Mouse (Mus musculus) lung, postnatal 0 days (tissue): ENCODE measurements around the gene Rps6kb2. TPM values are rescaled to one million over a fixed set of nuclear protein-coding genes. Genes with fewer than 3 reads are reported as not detected.

Source experiments
- ATAC-seq: fragments of 200-750 bp; cut with Nextera tagmentation; 2 replicates; pipeline ENCODE4 v1.8.0; 2017; ENCODE audit warnings: moderate library complexity
- DNase-seq: peaks from one replicate; pipeline ENCODE4 v3.0.0-alpha.2; 2016; ENCODE audit warnings: low spot score
- H3K27ac ChIP-seq: fragments of 300-500 bp; sonication (generic); 2 replicates; pipeline ENCODE4 v1.5.1; 2014; ENCODE audit warnings: antibody characterized with exemption, mild to moderate bottlenecking, low read length, mixed read lengths
- H3K27me3 ChIP-seq: fragments of 300-500 bp; sonication (generic); replicated peaks from 2 replicates; pipeline ENCODE4 v1.6.1; 2014; ENCODE audit warnings: low read length, mixed read lengths; ENCODE audit not compliant: insufficient read depth
- H3K36me3 ChIP-seq: fragments of 300-500 bp; sonication (generic); 2 replicates; pipeline ENCODE4 v1.6.1; 2014; ENCODE audit warnings: low read length, mixed read lengths; ENCODE audit not compliant: insufficient read depth
- H3K4me1 ChIP-seq: fragments of 300-500 bp; sonication (generic); 2 replicates; pipeline ENCODE4 v1.6.1; 2014; ENCODE audit warnings: antibody characterized with exemption, low read depth, low read length, mixed read lengths; ENCODE audit not compliant: insufficient read depth
- H3K4me2 ChIP-seq: fragments of 300-500 bp; sonication (generic); replicated peaks from 2 replicates; pipeline ENCODE4 v1.6.1; 2014; ENCODE audit warnings: low read depth, mild to moderate bottlenecking, low read length, moderate library complexity, mixed read lengths
- H3K4me3 ChIP-seq: fragments of 300-500 bp; sonication (generic); 2 replicates; pipeline ENCODE4 v1.5.1; 2014; ENCODE audit warnings: low read depth, low read length
- H3K9ac ChIP-seq: fragments of 300-500 bp; sonication (generic); replicated peaks from 2 replicates; pipeline ENCODE4 v1.6.1; 2014; ENCODE audit warnings: low read depth, mild to moderate bottlenecking
- H3K9me3 ChIP-seq: fragments of 300-500 bp; sonication (generic); 2 replicates; pipeline ENCODE4 v1.6.1; 2016; ENCODE audit warnings: low read length, mixed read lengths
- CTCF ChIP-seq: IDR thresholded peaks from 2 replicates; pipeline ENCODE4 v1.5.1; 2016; ENCODE audit warnings: antibody characterized with exemption, mild to moderate bottlenecking
- EP300 ChIP-seq: IDR thresholded peaks from 2 replicates; pipeline ENCODE4 v1.6.1; 2016; ENCODE audit warnings: antibody characterized with exemption, mild to moderate bottlenecking, control low read depth
- WGBS: fragments of 180-500 bp; shearing (Covaris S2); extraction: QIAGEN DNeasy Blood & Tissue Kit; methylation state at CpG from one replicate; pipeline ENCODE4 v1.1.7; 2014; 5-methylcytosine and 5-hydroxymethylcytosine counted together
- polyA plus RNA-seq: library from polyadenylated mRNA; unstranded; fragments of >200 nt; fragmentation: Nextera tagmentation; extraction: Ambion mirVana; gene quantifications from 2 replicates; pipeline ENCODE4 v1.2.1, GENCODE M21; 2015

Rps6kb2 gene
- polyA plus RNA-seq, 1 experiment from 2014 or later: 35.1 TPM

GRCm38 (mm10) chr19:4203148-4203547 lies 40.0 kb upstream of the Rps6kb2 start:
- Histone ChIP-seq H3K4me2 (no peak overlapping the region), H3K36me3 (no peaks in the 10 kb centered on the region), H3K4me1 (no peaks in the 10 kb centered on the region; the same call in 1 of the 2 replicates), H3K9me3 (no peaks in the 10 kb centered on the region), H3K27me3 (no peaks in the 10 kb centered on the region), H3K9ac (no peak overlapping the region), H3K4me3 (no peak overlapping the region), H3K27ac (0 out of 2 replicates have a peak overlapping the region, but pooled peaks have one; percentile 22)
- ATAC-seq (no peak), DNase-seq (no peak)
- TF ChIP-seq EP300: no peak
- TF ChIP-seq CTCF: peak; percentile 28; the same call in 1 of the 2 replicates
- WGBS: 57% methylated on average over 3 of the region's 3 CpGs

GRCm38 (mm10) chr19:4202149-4202548 lies 39.0 kb upstream of the Rps6kb2 start:
- H3K36me3 ChIP-seq: no peaks in the 10 kb centered on the region; the same call in 1 of the 2 replicates
- H3K4me1 ChIP-seq: no peaks in the 10 kb centered on the region; the same call in 1 of the 2 replicates
- no peak for DNase-seq
- H3K9ac ChIP-seq: peak overlapping the region; percentile 37; the same call in 1 of the 2 replicates
- H3K27ac ChIP-seq: peak overlapping the region; percentile 22; the same call in 1 of the 2 replicates
- H3K4me2 ChIP-seq: peak overlapping the region; percentile 93
- peak overlapping the region; percentile 52 for H3K4me3 ChIP-seq
- WGBS: 25% methylated on average over 7 of the region's 7 CpGs
- no peaks in the 10 kb centered on the region for H3K9me3 ChIP-seq
- no peaks in the 10 kb centered on the region for H3K27me3 ChIP-seq
- ATAC-seq: no peak
- TF ChIP-seq EP300: no peak
- TF ChIP-seq CTCF: no peak

GRCm38 (mm10) chr19:4201291-4201909 lies 38.2 kb upstream of the Rps6kb2 start, which contains the start of gene Rad9a:
Gene Rad9a (minus strand): TSS chr19:4201662.
- peak; percentile 89 for ATAC-seq
- no peaks in the 10 kb centered on the region; the same call in 1 of the 2 replicates for H3K36me3 ChIP-seq
- H3K27ac ChIP-seq: peak within 1 kb of the TSS; percentile 55
- no peaks in the 10 kb centered on the region for H3K27me3 ChIP-seq
- no peaks in the 10 kb centered on the region for H3K9me3 ChIP-seq
- DNase-seq: peak; percentile 100
- no peaks in the 10 kb centered on the region; the same call in 1 of the 2 replicates for H3K4me1 ChIP-seq
- H3K4me3 ChIP-seq: peak within 1 kb of the TSS; percentile 52
- no peak for TF ChIP-seq CTCF
- TF ChIP-seq EP300: peak; percentile 67; the same call in 1 of the 2 replicates
- WGBS: under 1% methylated on average over 34 of the region's 34 CpGs
- H3K4me2 ChIP-seq: peak within 1 kb of the TSS; percentile 93
- peak within 1 kb of the TSS; percentile 61 for H3K9ac ChIP-seq

- Histone ChIP-seq H3K27me3 (no peaks in the 10 kb centered on the region), H3K4me1 (0 out of 2 replicates have a peak, but pooled peaks cover 2% of the 10 kb centered on the region), H3K4me3 (no peak overlapping the region), H3K9me3 (no peaks in the 10 kb centered on the region), H3K4me2 (no peak overlapping the region), H3K27ac (no peak overlapping the region), H3K36me3 (peaks cover 24% of the 10 kb centered on the region; the same call in 1 of the 2 replicates), H3K9ac (no peak overlapping the region)
- DNase-seq: no peak
- TF ChIP-seq EP300: no peak
- no peak for TF ChIP-seq CTCF
- no peak for ATAC-seq
- WGBS: 60% methylated on average over 3 of the region's 3 CpGs
Measured at GRCm38 (mm10) chr19:4197180-4197579, 34.0 kb upstream of the Rps6kb2 start.

- no peak for DNase-seq
- ATAC-seq: no peak
- Histone ChIP-seq H3K27ac (no peak overlapping the region), H3K27me3 (no peaks in the 10 kb centered on the region), H3K4me1 (0 out of 2 replicates have a peak, but pooled peaks cover 2% of the 10 kb centered on the region), H3K9me3 (no peaks in the 10 kb centered on the region), H3K4me3 (no peak overlapping the region), H3K4me2 (no peak overlapping the region), H3K9ac (no peak overlapping the region), H3K36me3 (peaks cover 24% of the 10 kb centered on the region; the same call in 1 of the 2 replicates)
- no peak for TF ChIP-seq CTCF
- TF ChIP-seq EP300: no peak
- WGBS: 24% methylated on average over 5 of the region's 5 CpGs
Measured at GRCm38 (mm10) chr19:4196548-4196947, 33.4 kb upstream of the Rps6kb2 start.

- Histone ChIP-seq H3K4me2 (no peak overlapping the region), H3K27ac (no peak overlapping the region), H3K4me3 (no peak overlapping the region), H3K36me3 (peaks cover 24% of the 10 kb centered on the region; the same call in 1 of the 2 replicates), H3K9ac (no peak overlapping the region), H3K27me3 (no peaks in the 10 kb centered on the region), H3K4me1 (peaks cover 2% of the 10 kb centered on the region; the same call in 1 of the 2 replicates), H3K9me3 (no peaks in the 10 kb centered on the region)
- TF ChIP-seq CTCF: no peak
- TF ChIP-seq EP300: no peak
- DNase-seq (no peak), ATAC-seq (no peak)
- WGBS: 46% methylated on average over 2 of the region's 2 CpGs
Measured at GRCm38 (mm10) chr19:4196048-4196447, 32.9 kb upstream of the Rps6kb2 start.
